ENCODE assay signal across 9 mouse cellular contexts in genomic region chr17:5252436-5252835, GRCm38 (mm10).
DNase-seq lines count a peak whose midpoint lies in the region; ATAC-seq lines count a peak whose summit lies in the region.
"Had no signal": no experiment of that assay in that cellular context is flagged by ENCODE, and none has a peak within 500 bp of the region (broad histone marks: within the 10 kb centered on the region; RNA-seq: fewer than 3 reads in every experiment).

No protein-coding gene starts in this region.

- H3K27me3 ChIP-seq in liver, embryonic 12.5 days (replicated peaks) = no peaks in the 10 kb centered on the region
- no peaks in the 10 kb centered on the region for H3K27me3 ChIP-seq in embryonic facial prominence, embryonic 14.5 days (replicated peaks; ENCODE audit: control insufficient read depth, insufficient read depth, low read length)
- H3K27me3 ChIP-seq in hindbrain, embryonic 15.5 days = no peaks in the 10 kb centered on the region
- H3K27me3 ChIP-seq in limb, embryonic 10.5 days (ENCODE audit: low read depth, poor library complexity, severe bottlenecking) = no peaks in the 10 kb centered on the region

- WGBS in liver, embryonic 12.5 days (ENCODE audit: insufficient replicate concordance) = 12% methylated on average over 3 of the region's 3 CpGs
- WGBS in embryonic facial prominence, embryonic 14.5 days = 32% methylated on average over 3 of the region's 3 CpGs
- 32% methylated on average over 3 of the region's 3 CpGs for WGBS in hindbrain, embryonic 15.5 days
- WGBS in limb, embryonic 10.5 days = 21% methylated on average over 3 of the region's 3 CpGs

- peak; percentile 74 for DNase-seq in liver
- DNase-seq in adrenal gland, postnatal 36 days = peak; percentile 80 to 84
- DNase-seq in embryonic facial prominence, embryonic 14.5 days (ENCODE audit: low spot score) = peak; percentile 51
- peak; percentile 82 for DNase-seq in limb, embryonic 10.5 days (ENCODE audit: low spot score)
- peak; percentile 55 for DNase-seq in ovary, postnatal 14 days (ENCODE audit: low spot score)
- peak; percentile 91 for DNase-seq in thymus, postnatal 4 days

- H3K4me2 ChIP-seq in liver, embryonic 12.5 days = no peak overlapping the region
- no peak overlapping the region for H3K4me2 ChIP-seq in embryonic facial prominence, embryonic 14.5 days (ENCODE audit: low read depth, low read length)
- no peak overlapping the region for H3K4me2 ChIP-seq in hindbrain, embryonic 15.5 days

- ATAC-seq in liver, embryonic 12.5 days = no peak
- ATAC-seq in embryonic facial prominence, embryonic 14.5 days (ENCODE audit: low read depth) = no peak
- ATAC-seq in hindbrain, embryonic 15.5 days (ENCODE audit: low FRiP score, low read depth) = no peak

- no peak overlapping the region for H3K9ac ChIP-seq in liver, embryonic 12.5 days
- no peak overlapping the region for H3K9ac ChIP-seq in embryonic facial prominence, embryonic 14.5 days (ENCODE audit: low read depth, low read length)
- H3K9ac ChIP-seq in hindbrain, embryonic 15.5 days = no peak overlapping the region

- peaks cover 32% of the 10 kb centered on the region for H3K4me1 ChIP-seq in liver, embryonic 12.5 days
- H3K4me1 ChIP-seq in embryonic facial prominence, embryonic 14.5 days (ENCODE audit: control insufficient read depth, insufficient read depth, low read length) = peaks cover 10% of the 10 kb centered on the region; the same call in 1 of the 2 replicates
- H3K4me1 ChIP-seq in hindbrain, embryonic 15.5 days (replicated peaks) = peaks cover 47% of the 10 kb centered on the region
- peaks cover 42% of the 10 kb centered on the region for H3K4me1 ChIP-seq in limb, embryonic 10.5 days

- H3K27ac ChIP-seq in liver, embryonic 12.5 days = no peak overlapping the region
- H3K27ac ChIP-seq in embryonic facial prominence, embryonic 14.5 days (replicated peaks; ENCODE audit: low read depth, low read length) = no peak overlapping the region
- 0 out of 2 replicates have a peak overlapping the region, but pooled peaks have one; percentile 14 for H3K27ac ChIP-seq in hindbrain, embryonic 15.5 days (replicated peaks)
- H3K27ac ChIP-seq in limb, embryonic 10.5 days = peak overlapping the region; percentile 51; the same call in 1 of the 2 replicates

- no peaks in the 10 kb centered on the region for H3K36me3 ChIP-seq in liver, embryonic 12.5 days
- no peaks in the 10 kb centered on the region for H3K36me3 ChIP-seq in embryonic facial prominence, embryonic 14.5 days (ENCODE audit: control insufficient read depth, insufficient read depth, low read length)
- H3K36me3 ChIP-seq in hindbrain, embryonic 15.5 days = no peaks in the 10 kb centered on the region
- H3K36me3 ChIP-seq in limb, embryonic 10.5 days = peaks cover 6% of the 10 kb centered on the region; the same call in 1 of the 2 replicates

- H3K9me3 ChIP-seq in liver, embryonic 12.5 days (replicated peaks) = no peaks in the 10 kb centered on the region
- no peaks in the 10 kb centered on the region for H3K9me3 ChIP-seq in embryonic facial prominence, embryonic 14.5 days (ENCODE audit: control insufficient read depth, low read length)
- H3K9me3 ChIP-seq in hindbrain, embryonic 15.5 days = no peaks in the 10 kb centered on the region
- no peaks in the 10 kb centered on the region; the same call in 1 of the 2 replicates for H3K9me3 ChIP-seq in limb, embryonic 10.5 days (replicated peaks)

- H3K4me3 ChIP-seq in liver, embryonic 12.5 days = no peak overlapping the region
- no peak overlapping the region for H3K4me3 ChIP-seq in embryonic facial prominence, embryonic 14.5 days (ENCODE audit: low read depth, low read length)
- no peak overlapping the region for H3K4me3 ChIP-seq in hindbrain, embryonic 15.5 days
- H3K4me3 ChIP-seq in limb, embryonic 10.5 days = no peak overlapping the region
- H3K4me3 ChIP-seq: erythroblast, embryonic 14.5 days had no signal

Comparison
In these comparisons a context has a peak if more than half of its experiments do, and no peak if none do; other contexts are left out.
1. H3K27ac ChIP-seq: peak in hindbrain, embryonic 15.5 days (single experiment) and limb, embryonic 10.5 days (single experiment); none in liver, embryonic 12.5 days (single experiment) and embryonic facial prominence, embryonic 14.5 days (single experiment).
2. Peak in every context shown above with its lines, with median percentiles within 50 percentile points of each other: DNase-seq.